Mouse (Mus musculus) embryonic stem cell, embryonic (primary cell): Measurements from ENCODE around the gene Vinac1.

Experiments used
- CTCF ChIA-PET, 4 experiments: fragments of 300-600 bp in 2 of 4; fragments of 350-600 bp in 2 of 4; sonication (Branson Sonifier 250); formaldehyde crosslinking; loops; one replicate each; lab custom pipeline; 2022; ENCODE audit warnings: inconsistent platforms in 2 of 4; lab: Charles Lee
- POLR2A ChIA-PET, 4 experiments: fragments of 300-600 bp in 2 of 4; fragments of 350-600 bp in 2 of 4; sonication (Branson Sonifier 250); formaldehyde crosslinking; loops; one replicate each; lab custom pipeline; 2022; ENCODE audit warnings: antibody characterized with exemption in 4 of 4, inconsistent platforms in 1 of 4; lab: Charles Lee

The Vinac1 gene

GRCm38 (mm10) chr2:129047811-129048210, at the start of gene Vinac1:
Vinac1 (minus strand) TSS chr2:129048172.
- ChIA-PET POLR2A (interaction anchor here in 2 of 4 experiments (1.1 to 1.7 kb wide), 3 partner anchors 10 to 18 kb away, joined by 3 to 7 read pairs (median 4); partner anchors contain the start of gene Ttl (in 2 of the 2)), CTCF (interaction anchor here in 1 of 4 experiments (0.5 kb wide), 1 partner anchor 133 kb away, joined by 3 read pairs; no protein-coding TSS in a partner anchor)

- CTCF ChIA-PET = interaction anchor here in 2 of 4 experiments (0.5 to 1.1 kb wide), 2 partner anchors 10 to 16 kb away, joined by 3 to 4 read pairs; no protein-coding TSS in a partner anchor
- POLR2A ChIA-PET = interaction anchor here in 3 of 4 experiments (0.5 to 2.0 kb wide), 12 partner anchors 10 to 474 kb away, joined by 3 to 11 read pairs (median 4); partner anchors contain the start of genes Slc20a1 (in 1 of the 3) and Ttl (in 1 of the 3)
Observed at GRCm38 (mm10) chr2:129093926-129094724, 46.2 kb upstream of the Vinac1 start.

- ChIA-PET CTCF (interaction anchor here in 1 of 4 experiments (1.1 kb wide), 1 partner anchor 14 kb away, joined by 3 read pairs; no protein-coding TSS in a partner anchor), POLR2A (interaction anchor here in 3 of 4 experiments (0.5 to 2.0 kb wide), 11 partner anchors 9 to 318 kb away, joined by 3 to 11 read pairs (median 3); partner anchors contain the start of genes Ttl (in 2 of the 3) and Polr1b (in 1 of the 3))
Observed at GRCm38 (mm10) chr2:129092810-129093209, 44.8 kb upstream of the Vinac1 start.

- CTCF ChIA-PET = interaction anchor here in 1 of 4 experiments (0.6 kb wide), 1 partner anchor 29 kb away, joined by 7 read pairs; no protein-coding TSS in a partner anchor
- POLR2A ChIA-PET = interaction anchor here in 2 of 4 experiments (0.6 to 4.1 kb wide), 10 partner anchors 9 to 191 kb away, joined by 3 to 33 read pairs (median 5); partner anchors contain the start of genes Chchd5 (in 1 of the 2), Polr1b (in 1 of the 2), Slc20a1 (in 1 of the 2) and Ttl (in 1 of the 2)
Observed at GRCm38 (mm10) chr2:129090370-129090769, 42.4 kb upstream of the Vinac1 start.

- POLR2A ChIA-PET = interaction anchor here in 2 of 4 experiments (0.7 to 4.1 kb wide), 7 partner anchors 9 to 158 kb away, joined by 3 to 33 read pairs (median 3); partner anchors contain the start of genes Polr1b (in 2 of the 2) and Chchd5 (in 1 of the 2)
- CTCF ChIA-PET = interaction anchor here in 1 of 4 experiments (0.6 kb wide), 1 partner anchor 190 kb away, joined by 3 read pairs; no protein-coding TSS in a partner anchor
Observed at GRCm38 (mm10) chr2:129087520-129087919, 39.5 kb upstream of the Vinac1 start.

GRCm38 (mm10) chr2:129084959-129085358, 37.0 kb upstream of the Vinac1 start:
- CTCF ChIA-PET = interaction anchor here in 1 of 4 experiments (0.6 kb wide), 1 partner anchor 168 kb away, joined by 3 read pairs; no protein-coding TSS in a partner anchor
- POLR2A ChIA-PET = interaction anchor here in 2 of 4 experiments (0.8 to 1.8 kb wide), 2 partner anchors 24 to 160 kb away, joined by 3 read pairs; no protein-coding TSS in a partner anchor

GRCm38 (mm10) chr2:129083514-129083913, 35.5 kb upstream of the Vinac1 start:
- ChIA-PET CTCF (interaction anchor here in 1 of 4 experiments (0.7 kb wide), 1 partner anchor 11 kb away, joined by 4 read pairs; no protein-coding TSS in a partner anchor), POLR2A (interaction anchor here in 2 of 4 experiments (0.8 to 0.9 kb wide), 2 partner anchors 16 to 18 kb away, joined by 3 to 4 read pairs; no protein-coding TSS in a partner anchor)

GRCm38 (mm10) chr2:129081097-129081496, 33.1 kb upstream of the Vinac1 start:
- CTCF ChIA-PET = no interaction called here
- POLR2A ChIA-PET = interaction anchor here in 2 of 4 experiments (0.6 to 1.5 kb wide), 5 partner anchors 20 to 1098 kb away, joined by 3 to 4 read pairs (median 3); partner anchors contain the start of genes Chchd5 (in 1 of the 2), Polr1b (in 1 of the 2) and Snrpb (in 1 of the 2)

GRCm38 (mm10) chr2:129079194-129079593, 31.2 kb upstream of the Vinac1 start:
- POLR2A ChIA-PET = interaction anchor here in 3 of 4 experiments (0.6 to 2.1 kb wide), 11 partner anchors 13 to 184 kb away, joined by 3 to 17 read pairs (median 4); partner anchors contain the start of genes Ttl (in 2 of the 3) and Polr1b (in 1 of the 3)
- CTCF ChIA-PET = interaction anchor here in 2 of 4 experiments (0.6 to 2.1 kb wide), 7 partner anchors 13 to 975 kb away, joined by 3 to 6 read pairs (median 3); partner anchors contain the start of gene Ttl (in 1 of the 2)

GRCm38 (mm10) chr2:129078313-129078712, 30.3 kb upstream of the Vinac1 start:
- ChIA-PET POLR2A (interaction anchor here in 3 of 4 experiments (0.6 to 2.1 kb wide), 14 partner anchors 10 to 185 kb away, joined by 3 to 17 read pairs (median 4); partner anchors contain the start of genes Ttl (in 2 of the 3) and Polr1b (in 1 of the 3)), CTCF (interaction anchor here in 3 of 4 experiments (0.6 to 2.1 kb wide), 15 partner anchors 10 to 974 kb away, joined by 3 to 6 read pairs (median 3); partner anchors contain the start of gene Ttl (in 2 of the 3))

- POLR2A ChIA-PET = interaction anchor here in 2 of 4 experiments (0.6 to 1.0 kb wide), 2 partner anchors 24 to 224 kb away, joined by 3 to 10 read pairs; no protein-coding TSS in a partner anchor
Observed at GRCm38 (mm10) chr2:129070296-129070695, 22.3 kb upstream of the Vinac1 start.

GRCm38 (mm10) chr2:129066326-129066725, 18.4 kb upstream of the Vinac1 start:
- CTCF ChIA-PET = interaction anchor here in 3 of 4 experiments (0.8 to 1.7 kb wide), 5 partner anchors 12 to 192 kb away, joined by 3 to 6 read pairs (median 3); no protein-coding TSS in a partner anchor
- POLR2A ChIA-PET = interaction anchor here (0.6 to 3.5 kb wide), 62 partner anchors 9 to 1223 kb away, joined by 3 to 24 read pairs (median 5); partner anchors contain the start of genes Chchd5 (in 3 of the 4), Polr1b (in 3 of the 4), Slc20a1 (in 3 of the 4) and Vinac1 (in 2 of the 4)

More at GRCm38 (mm10) chr2:129070296-129070695, 22.3 kb upstream of the Vinac1 start:
- CTCF ChIA-PET = no interaction called here

GRCm38 (mm10) chr2:129065437-129066282, 17.7 kb upstream of the Vinac1 start, which contains the start of gene Ttl:
Ttl (plus strand) TSS chr2:129065942.
- ChIA-PET CTCF (interaction anchor here in 3 of 4 experiments (0.8 to 1.7 kb wide), 5 partner anchors 13 to 193 kb away, joined by 3 to 6 read pairs (median 3); no protein-coding TSS in a partner anchor), POLR2A (interaction anchor here (0.5 to 3.5 kb wide), 81 partner anchors 8 to 1223 kb away, joined by 3 to 24 read pairs (median 4); partner anchors contain the start of genes Chchd5 (in 3 of the 4), Polr1b (in 3 of the 4), Slc20a1 (in 3 of the 4) and Tmem87b (in 2 of the 4))

- POLR2A ChIA-PET = interaction anchor here (0.6 to 1.9 kb wide), 35 partner anchors 10 to 1218 kb away, joined by 3 to 14 read pairs (median 4); partner anchors contain the start of genes Slc20a1 (in 3 of the 4), Tmem87b (in 2 of the 4), Gm10762 (in 1 of the 4) and Polr1b (in 1 of the 4)
- CTCF ChIA-PET = interaction anchor here in 3 of 4 experiments (1.0 to 1.3 kb wide), 4 partner anchors 113 to 197 kb away, joined by 3 read pairs; no protein-coding TSS in a partner anchor
Observed at GRCm38 (mm10) chr2:129061456-129062059, 13.6 kb upstream of the Vinac1 start.

GRCm38 (mm10) chr2:129057920-129058361, 10.0 kb upstream of the Vinac1 start:
- ChIA-PET POLR2A (interaction anchor here (0.6 to 1.8 kb wide), 22 partner anchors 8 to 603 kb away, joined by 3 to 15 read pairs (median 3); partner anchors contain the start of genes Slc20a1 (in 2 of the 4), Ttl (in 2 of the 4), Chchd5 (in 1 of the 4) and Vinac1 (in 1 of the 4)), CTCF (interaction anchor here in 2 of 4 experiments (0.6 to 1.9 kb wide), 3 partner anchors 11 to 201 kb away, joined by 3 to 5 read pairs (median 4); no protein-coding TSS in a partner anchor)
